Mouse (Mus musculus) kidney, adult 2 months (tissue): ENCODE measurements at regions not wholly inside any gene's neighbourhood (a gene's known extent, or its start where the extent isn't known, plus 50 kb on each side); places are given as distances from the start of the nearest gene placed in this dataset.

Source experiments
- DNase-seq: peaks from one replicate; pipeline ENCODE4 v3.0.0; 2021
- H3K27ac ChIP-seq: fragments of 200-500 bp; 2 replicates; pipeline ENCODE4 v1.5.1; 2012; ENCODE audit warnings: low read depth, low read length, control low read depth, inconsistent platforms; ENCODE audit not compliant: insufficient read depth
- H3K27me3 ChIP-seq: fragments of 200-500 bp; replicated peaks from 2 replicates; pipeline ENCODE4 v1.6.1; 2012; ENCODE audit warnings: mild to moderate bottlenecking, moderate library complexity, low read length, inconsistent platforms; ENCODE audit not compliant: control insufficient read depth, insufficient read depth
- H3K36me3 ChIP-seq: fragments of 200-500 bp; 2 replicates; pipeline ENCODE4 v1.6.1; 2012; ENCODE audit warnings: mild to moderate bottlenecking, moderate library complexity, low read length, inconsistent platforms; ENCODE audit not compliant: control insufficient read depth, insufficient read depth
- H3K4me1 ChIP-seq: fragments of 200-500 bp; 2 replicates; pipeline ENCODE4 v1.6.1; 2011; ENCODE audit warnings: low read length; ENCODE audit not compliant: control insufficient read depth, insufficient read depth
- H3K4me3 ChIP-seq: fragments of 200-500 bp; 2 replicates; pipeline ENCODE4 v1.5.1; 2011; ENCODE audit warnings: mild to moderate bottlenecking, low read depth, low read length, control low read depth; ENCODE audit not compliant: insufficient read depth
- CTCF ChIP-seq: fragments of 200-500 bp; conservative IDR thresholded peaks from 2 replicates; pipeline ENCODE4 v1.5.1; 2011; ENCODE audit warnings: low read depth, mild to moderate bottlenecking, control low read depth, low read length, moderate library complexity, mixed read lengths; ENCODE audit not compliant: insufficient read depth, insufficient read length
- POLR2A ChIP-seq: fragments of 200-500 bp; IDR thresholded peaks from one replicate; pipeline ENCODE4 v1.6.1; 2011; ENCODE audit warnings: low read depth, low read length, control low read depth
- WGBS: fragments of 180-500 bp; shearing (Covaris S2); methylation state at CpG from one replicate; pipeline ENCODE4 v1.1.7; 2018; 5-methylcytosine and 5-hydroxymethylcytosine counted together

DNA sequence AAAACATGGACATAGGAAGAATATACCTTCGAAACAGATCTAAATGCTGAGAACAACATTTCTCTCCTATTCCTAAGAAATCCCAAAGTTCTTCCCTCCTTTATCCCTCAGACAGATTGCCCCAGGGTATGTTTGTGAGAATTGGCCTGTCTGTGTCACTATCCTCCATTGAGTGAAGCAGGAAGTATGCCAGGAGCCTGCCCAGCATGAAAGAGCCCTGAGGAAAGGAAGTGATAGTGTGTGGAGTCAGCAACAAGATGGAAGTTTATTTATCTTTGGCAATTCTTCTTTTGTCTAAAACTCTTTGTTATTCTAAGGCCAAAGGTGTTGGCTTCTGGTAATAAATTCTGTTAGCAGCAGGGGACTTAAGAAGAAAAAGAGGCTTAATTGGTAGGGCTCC lies 211.2 kb downstream of the Nfkbiz start:
- no peak for DNase-seq
- Histone ChIP-seq H3K36me3 (no peaks in the 10 kb centered on the region), H3K27me3 (no peaks in the 10 kb centered on the region), H3K4me1 (no peaks in the 10 kb centered on the region), H3K4me3 (no peak overlapping the region), H3K27ac (no peak overlapping the region)
- 90% methylated on average over 1 of the region's 1 CpGs for WGBS
- TF ChIP-seq CTCF = no peak
- TF ChIP-seq POLR2A = no peak

DNA sequence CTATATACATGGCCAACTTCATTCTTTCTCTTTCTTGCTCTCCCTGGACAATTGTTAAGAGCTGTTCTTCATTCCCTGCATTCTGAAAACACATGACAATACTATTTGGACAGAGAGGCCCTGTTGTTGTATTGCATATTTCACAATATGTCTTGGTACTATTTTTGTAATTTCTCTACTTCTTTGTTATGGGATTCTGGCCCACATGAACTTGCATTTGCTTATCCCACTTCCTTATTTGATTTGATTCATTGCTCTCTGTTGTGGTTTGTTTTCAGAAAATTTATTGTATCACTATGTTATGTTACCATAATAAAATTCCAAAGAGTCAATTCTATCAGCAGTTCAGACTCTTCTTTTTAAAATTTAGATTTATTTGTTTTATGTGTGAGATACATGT lies 215.3 kb downstream of the Nfkbiz start:
- no peak for DNase-seq

DNA sequence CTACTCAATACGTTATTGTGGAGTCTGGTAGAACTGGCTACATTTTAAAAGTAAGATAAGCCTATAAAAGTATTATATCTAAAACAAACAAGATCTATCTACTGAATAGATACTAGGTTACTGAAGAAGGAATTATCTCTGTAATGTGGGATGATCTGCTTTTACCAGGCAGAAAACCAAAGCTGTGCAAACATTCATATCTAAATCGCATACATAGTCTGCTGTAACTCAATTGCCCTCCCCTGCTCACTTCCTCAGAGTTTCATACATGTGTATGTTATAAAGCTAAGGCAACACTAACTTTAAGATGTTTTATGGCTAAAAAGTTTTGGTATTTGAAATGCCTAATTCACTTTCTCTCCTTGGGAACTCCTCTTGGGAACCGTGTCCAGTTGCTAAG lies 219.0 kb downstream of the Nfkbiz start:
- Histone ChIP-seq H3K4me3 (no peak overlapping the region), H3K36me3 (no peaks in the 10 kb centered on the region), H3K27me3 (no peaks in the 10 kb centered on the region), H3K4me1 (no peaks in the 10 kb centered on the region), H3K27ac (no peak overlapping the region)
- no peak for DNase-seq
- no peak for TF ChIP-seq POLR2A
- TF ChIP-seq CTCF = no peak
- 88% methylated on average over 3 of the region's 3 CpGs for WGBS

More for the DNA sequence above, 215.3 kb downstream of the Nfkbiz start:
- no peak for TF ChIP-seq CTCF
- TF ChIP-seq POLR2A = no peak
- no peak overlapping the region for H3K4me3 ChIP-seq
- no peaks in the 10 kb centered on the region for H3K4me1 ChIP-seq
- H3K27ac ChIP-seq = no peak overlapping the region
- H3K27me3 ChIP-seq = no peaks in the 10 kb centered on the region
- no peaks in the 10 kb centered on the region for H3K36me3 ChIP-seq

DNA sequence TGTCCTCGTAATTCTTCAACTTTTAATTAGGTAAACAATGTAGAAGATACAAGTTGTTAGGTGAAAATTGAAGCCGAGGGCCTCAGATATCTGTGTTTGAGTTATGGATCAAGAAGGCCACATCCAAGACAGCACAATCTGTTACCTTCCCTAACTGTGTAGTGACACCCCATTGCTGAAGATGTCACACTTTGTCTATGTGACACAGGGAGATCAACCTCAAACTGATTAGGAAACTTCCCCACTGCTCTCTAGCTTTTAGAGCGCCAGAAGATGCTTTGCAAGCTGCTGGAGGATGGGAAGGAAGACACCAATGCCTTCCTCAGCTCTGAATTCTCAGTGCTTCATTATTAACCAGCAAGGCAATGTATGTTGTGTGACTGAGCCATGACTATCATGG lies 220.7 kb downstream of the Nfkbiz start:
- no peak for DNase-seq
- H3K4me1 ChIP-seq = no peaks in the 10 kb centered on the region
- no peak overlapping the region for H3K27ac ChIP-seq
- H3K4me3 ChIP-seq = no peak overlapping the region
- H3K27me3 ChIP-seq = no peaks in the 10 kb centered on the region
- H3K36me3 ChIP-seq = no peaks in the 10 kb centered on the region
- WGBS = 92% methylated on average over 3 of the region's 3 CpGs
- TF ChIP-seq POLR2A (no peak), CTCF (no peak)

DNA sequence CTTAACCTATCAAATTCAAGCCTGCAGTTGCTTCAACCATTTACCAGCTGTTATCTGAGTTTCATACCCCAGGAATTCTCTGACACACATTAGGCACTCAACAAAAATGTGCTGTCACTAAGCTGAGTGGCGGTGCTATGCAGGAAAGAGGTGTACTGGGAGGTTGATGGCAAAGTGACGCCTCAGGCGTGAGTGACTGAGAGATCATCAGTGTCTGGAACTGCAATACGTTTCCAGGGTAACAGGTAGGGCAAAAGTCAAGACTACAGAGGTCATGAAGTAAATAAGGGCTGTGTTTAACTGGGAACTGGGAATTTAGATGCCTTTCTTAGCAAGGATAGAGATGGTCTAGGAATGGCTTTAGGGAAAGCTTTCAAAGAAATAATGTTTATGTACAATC lies 221.2 kb downstream of the Nfkbiz start:
- TF ChIP-seq POLR2A = no peak
- DNase-seq = no peak
- H3K36me3 ChIP-seq = no peaks in the 10 kb centered on the region

DNA sequence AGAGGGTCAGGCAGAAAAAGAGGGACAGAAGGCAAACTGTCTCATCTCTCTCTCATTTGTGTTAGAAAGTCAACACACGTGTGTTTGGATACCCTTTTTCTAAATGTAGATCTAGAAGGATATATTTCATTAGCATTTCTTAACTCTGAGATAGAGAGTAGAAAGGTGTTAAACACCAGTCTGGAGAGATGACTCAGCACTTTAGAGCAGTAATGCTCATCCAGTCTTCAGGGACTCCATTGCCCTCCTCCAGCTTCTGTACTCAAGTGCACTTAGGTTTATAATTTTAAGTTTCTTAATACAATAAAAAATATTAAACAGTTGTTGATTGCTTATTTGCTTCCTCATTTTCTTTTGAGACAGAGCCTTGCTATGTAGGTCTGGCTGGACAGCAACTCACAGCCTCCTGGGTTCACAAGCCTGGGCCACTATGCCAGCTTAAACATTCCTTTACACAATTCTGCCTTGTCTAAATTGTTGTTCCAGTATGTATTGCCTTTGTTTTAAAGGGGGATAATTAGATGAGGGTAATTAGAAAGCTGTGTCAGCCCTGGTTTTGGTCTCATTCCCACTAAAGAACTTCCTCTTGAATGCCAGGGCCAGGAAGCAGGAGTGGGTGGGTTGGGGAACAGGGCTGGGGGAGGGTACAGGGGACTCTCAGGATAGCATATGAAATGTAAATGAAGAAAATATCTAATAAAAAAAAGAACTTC lies 222.1 kb downstream of the Nfkbiz start:
- 74% methylated on average over 1 of the region's 1 CpGs for WGBS
- Histone ChIP-seq H3K27me3 (no peaks in the 10 kb centered on the region), H3K36me3 (no peaks in the 10 kb centered on the region), H3K4me1 (no peaks in the 10 kb centered on the region), H3K4me3 (no peak overlapping the region), H3K27ac (no peak overlapping the region)
- TF ChIP-seq POLR2A (no peak), CTCF (no peak)
- DNase-seq = no peak

More for the DNA sequence above, 221.2 kb downstream of the Nfkbiz start:
- 61% methylated on average over 4 of the region's 4 CpGs for WGBS
- Histone ChIP-seq H3K27me3 (no peaks in the 10 kb centered on the region), H3K4me1 (no peaks in the 10 kb centered on the region), H3K27ac (no peak overlapping the region), H3K4me3 (no peak overlapping the region)

DNA sequence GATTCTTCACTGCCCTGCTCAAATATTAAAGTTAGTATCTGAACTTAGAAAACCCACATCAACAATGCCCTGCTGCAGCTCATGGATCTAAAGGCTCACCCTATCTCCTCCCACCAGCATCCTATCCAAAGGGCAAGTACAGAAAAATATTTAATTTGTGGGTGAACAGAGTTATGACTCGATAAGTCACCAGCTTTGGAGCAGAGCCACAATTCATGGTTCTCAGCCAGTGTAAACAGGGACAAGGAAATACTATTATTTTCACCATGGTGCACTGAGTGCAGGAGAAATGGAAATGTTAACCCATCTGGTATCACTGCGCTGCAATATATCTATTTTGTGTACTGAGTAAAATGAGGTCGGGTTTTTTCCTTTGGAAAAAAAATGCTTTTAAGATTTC lies 225.8 kb downstream of the Nfkbiz start:
- WGBS = 57% methylated on average over 3 of the region's 3 CpGs
- H3K27me3 ChIP-seq = no peaks in the 10 kb centered on the region
- 0 out of 2 replicates have a peak, but pooled peaks cover 2% of the 10 kb centered on the region for H3K4me1 ChIP-seq
- no peak overlapping the region for H3K27ac ChIP-seq
- H3K36me3 ChIP-seq = no peaks in the 10 kb centered on the region
- TF ChIP-seq POLR2A = no peak
- no peak for TF ChIP-seq CTCF
- DNase-seq = peak; percentile 70
- H3K4me3 ChIP-seq = no peak overlapping the region

DNA sequence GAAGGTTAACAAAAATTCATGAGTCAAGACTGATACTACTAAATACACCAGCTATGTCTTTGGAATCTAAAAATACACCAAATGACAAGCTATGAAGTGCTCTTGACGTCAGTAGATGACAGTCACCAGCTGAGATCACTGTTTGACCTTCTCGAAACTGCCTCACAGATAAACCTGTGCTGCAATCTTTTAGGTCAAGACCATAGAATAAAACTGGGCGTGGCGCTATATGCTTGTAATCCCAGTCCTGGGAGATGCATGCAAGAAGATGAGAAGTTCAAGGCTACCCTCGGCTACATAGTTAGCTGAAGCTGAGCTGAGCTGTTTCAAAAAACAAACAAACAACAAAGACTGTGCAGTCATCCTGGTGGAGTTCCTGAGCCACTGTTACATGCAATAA lies 226.7 kb downstream of the Nfkbiz start:
- Histone ChIP-seq H3K27ac (no peak overlapping the region), H3K36me3 (no peaks in the 10 kb centered on the region), H3K4me3 (no peak overlapping the region), H3K27me3 (no peaks in the 10 kb centered on the region), H3K4me1 (0 out of 2 replicates have a peak, but pooled peaks cover 2% of the 10 kb centered on the region)
- TF ChIP-seq CTCF (no peak), POLR2A (no peak)
- no peak for DNase-seq
- WGBS = 89% methylated on average over 5 of the region's 5 CpGs
